Mouse (Mus musculus) neural tube, embryonic 13.5 days (tissue): Measurements from ENCODE around the gene Rnf215. TPM values are rescaled to one million over a fixed set of nuclear protein-coding genes. Genes with fewer than 3 reads are reported as not detected.
"Not testable (repeated sequence)": the region's sequence is repeated elsewhere in the genome, so short reads cannot be mapped to it uniquely, and the experiment has no call there.

ENCODE experiments used
- ATAC-seq: fragments of 200-750 bp; cut with Nextera tagmentation; 2 replicates; pipeline ENCODE4 v1.8.0; 2017; ENCODE audit warnings: low read depth, mild to moderate bottlenecking, moderate TSS enrichment, moderate library complexity
- H3K27ac ChIP-seq: fragments of 300-500 bp; sonication (generic); replicated peaks from 2 replicates; pipeline ENCODE4 v1.5.1; 2015; ENCODE audit warnings: moderate library complexity, mild to moderate bottlenecking, inconsistent platforms
- H3K27me3 ChIP-seq: fragments of 300-500 bp; sonication (generic); 2 replicates; pipeline ENCODE4 v1.6.1; 2015; ENCODE audit warnings: mild to moderate bottlenecking, inconsistent platforms
- H3K36me3 ChIP-seq: fragments of 300-500 bp; sonication (generic); 2 replicates; pipeline ENCODE4 v1.6.1; 2015; ENCODE audit warnings: mild to moderate bottlenecking, inconsistent platforms
- H3K4me1 ChIP-seq: fragments of 300-500 bp; sonication (generic); replicated peaks from 2 replicates; pipeline ENCODE4 v1.6.1; 2015; ENCODE audit warnings: inconsistent platforms
- H3K4me2 ChIP-seq: fragments of 300-500 bp; sonication (generic); 2 replicates; pipeline ENCODE4 v1.6.1; 2015; ENCODE audit warnings: inconsistent platforms, mild to moderate bottlenecking, moderate library complexity
- H3K4me3 ChIP-seq: fragments of 300-500 bp; sonication (generic); 2 replicates; pipeline ENCODE4 v1.5.1; 2015; ENCODE audit warnings: mild to moderate bottlenecking, inconsistent platforms
- H3K9ac ChIP-seq: fragments of 300-500 bp; sonication (generic); 2 replicates; pipeline ENCODE4 v1.6.1; 2015; ENCODE audit warnings: moderate library complexity, mild to moderate bottlenecking, inconsistent platforms
- H3K9me3 ChIP-seq: fragments of 300-500 bp; sonication (generic); 2 replicates; pipeline ENCODE4 v1.6.1; 2016; ENCODE audit warnings: inconsistent platforms
- WGBS: fragments of 180-500 bp; shearing (Covaris S2); methylation state at CpG from one replicate; pipeline ENCODE4 v1.1.7; 2015; 5-methylcytosine and 5-hydroxymethylcytosine counted together
- polyA plus RNA-seq: library from polyadenylated mRNA; unstranded; fragments of >200 nt; fragmentation: Nextera tagmentation; extraction: Ambion mirVana; gene quantifications from 2 replicates; pipeline ENCODE4 v1.2.1, GENCODE M21; 2015

The Rnf215 gene
- polyA plus RNA-seq, 1 experiment from 2014 or later = 43.7 TPM

DNA sequence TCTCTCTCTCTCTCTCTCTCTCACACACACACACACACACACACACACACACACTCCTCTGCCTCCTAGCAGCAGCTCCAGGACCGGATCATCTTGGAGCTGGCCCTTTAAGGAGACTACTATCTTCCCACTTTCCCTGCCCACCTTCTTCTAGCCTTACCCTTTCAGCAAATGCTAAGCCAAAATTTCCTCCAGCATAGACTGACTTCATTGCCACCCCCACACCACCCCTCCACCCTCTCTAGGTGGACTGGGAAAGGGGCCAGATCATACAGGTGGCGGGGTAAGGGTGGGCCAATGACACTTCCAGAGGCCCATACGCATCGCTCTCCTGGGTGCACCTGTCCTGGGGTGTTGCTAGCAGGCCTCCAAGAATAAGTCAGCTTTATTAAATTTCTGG lies 19.6 kb upstream of the Rnf215 start:
- H3K27me3 ChIP-seq = peaks cover 31% of the 10 kb centered on the region
- no peak overlapping the region for H3K4me3 ChIP-seq
- no peak overlapping the region for H3K4me2 ChIP-seq
- no peak overlapping the region for H3K9ac ChIP-seq
- peaks cover 10% of the 10 kb centered on the region; the same call in 1 of the 2 replicates for H3K36me3 ChIP-seq
- no peak overlapping the region for H3K27ac ChIP-seq
- ATAC-seq = no peak
- H3K4me1 ChIP-seq = peaks cover 27% of the 10 kb centered on the region
- WGBS = 91% methylated on average over 4 of the region's 4 CpGs
- H3K9me3 ChIP-seq = no peaks in the 10 kb centered on the region

DNA sequence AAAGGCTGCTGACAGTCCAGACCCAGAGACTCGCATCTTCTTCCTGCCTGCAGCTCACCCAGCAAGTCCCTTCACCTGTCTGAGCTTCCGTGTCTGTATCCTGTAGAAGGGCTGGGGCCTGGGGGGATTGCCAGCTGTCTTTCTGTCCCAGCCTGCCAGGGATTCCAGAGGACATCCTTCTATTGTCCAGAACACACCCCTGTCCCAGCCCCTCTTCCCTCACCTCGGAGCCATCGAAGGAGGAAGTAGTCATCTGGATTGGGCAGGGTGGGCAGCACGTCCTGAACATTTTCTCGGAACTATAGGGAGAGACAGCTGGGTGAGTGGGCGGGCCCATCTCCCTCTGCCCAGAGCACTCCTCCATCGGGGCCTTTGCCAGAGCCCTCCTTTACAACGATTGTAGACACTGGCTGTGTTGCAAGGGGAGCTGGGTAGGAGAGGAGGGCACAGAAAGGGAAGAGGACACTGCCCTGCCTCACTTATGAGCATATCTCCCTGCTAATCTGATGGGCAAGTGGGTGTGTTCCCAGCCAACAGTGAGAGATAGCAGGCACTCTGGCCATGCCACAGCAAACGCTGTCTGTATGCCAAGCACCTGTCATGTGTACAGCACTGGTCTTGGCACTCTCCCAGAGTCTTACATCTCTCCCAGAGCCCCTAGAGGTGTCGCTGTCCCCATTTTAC lies 18.4 kb upstream of the Rnf215 start:
- Histone ChIP-seq H3K9ac (peak overlapping the region; percentile 18; the same call in 1 of the 2 replicates), H3K27ac (no peak overlapping the region), H3K4me3 (no peak overlapping the region), H3K36me3 (0 out of 2 replicates have a peak, but pooled peaks cover under 1% of the 10 kb centered on the region), H3K9me3 (no peaks in the 10 kb centered on the region), H3K4me1 (peaks cover 27% of the 10 kb centered on the region), H3K27me3 (peaks cover 31% of the 10 kb centered on the region), H3K4me2 (no peak overlapping the region)
- no peak for ATAC-seq
- WGBS = 56% methylated on average over 11 of the region's 11 CpGs

DNA sequence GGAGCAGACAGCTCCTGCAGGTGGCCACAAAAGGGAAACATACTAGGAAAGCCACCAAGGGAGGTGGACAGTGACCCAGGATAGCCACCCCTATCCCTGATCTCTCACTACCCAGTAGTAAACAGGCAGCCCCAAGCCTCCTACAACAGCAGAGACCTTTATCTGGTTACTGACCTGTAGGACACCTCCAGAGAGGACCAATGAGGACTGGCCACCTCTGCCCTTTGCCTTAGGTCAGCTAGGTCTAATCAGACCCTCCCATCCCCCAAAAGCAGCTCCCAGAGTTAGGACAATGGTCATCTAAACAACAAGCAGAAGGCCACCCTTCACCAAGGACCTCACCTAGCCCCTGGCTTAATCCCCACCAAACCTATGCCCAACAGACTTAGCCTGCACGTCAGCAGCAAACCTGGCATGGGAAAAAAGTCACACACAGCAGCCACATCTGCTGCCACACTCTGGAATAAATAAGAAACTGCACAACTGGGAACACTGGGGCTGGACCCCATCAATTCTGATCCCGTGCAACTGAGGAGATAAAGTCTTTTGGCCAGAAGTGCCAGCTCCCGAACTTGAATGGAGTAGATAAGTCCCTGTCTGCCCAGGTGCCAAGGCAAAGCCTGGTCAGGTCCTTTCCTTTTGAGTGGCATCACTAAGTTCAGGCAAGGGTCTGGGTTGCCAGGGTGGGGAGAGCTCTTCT lies 17.5 kb upstream of the Rnf215 start:
- 28% methylated on average over 3 of the region's 3 CpGs for WGBS
- Histone ChIP-seq H3K9me3 (no peaks in the 10 kb centered on the region), H3K4me1 (peaks cover 27% of the 10 kb centered on the region), H3K4me2 (peak overlapping the region; percentile 95), H3K36me3 (no peaks in the 10 kb centered on the region), H3K27ac (no peak overlapping the region), H3K4me3 (peak overlapping the region; percentile 66), H3K27me3 (peaks cover 31% of the 10 kb centered on the region), H3K9ac (peak overlapping the region; percentile 85)
- ATAC-seq = 0 out of 2 replicates have a peak, but pooled peaks have one; percentile 7

DNA sequence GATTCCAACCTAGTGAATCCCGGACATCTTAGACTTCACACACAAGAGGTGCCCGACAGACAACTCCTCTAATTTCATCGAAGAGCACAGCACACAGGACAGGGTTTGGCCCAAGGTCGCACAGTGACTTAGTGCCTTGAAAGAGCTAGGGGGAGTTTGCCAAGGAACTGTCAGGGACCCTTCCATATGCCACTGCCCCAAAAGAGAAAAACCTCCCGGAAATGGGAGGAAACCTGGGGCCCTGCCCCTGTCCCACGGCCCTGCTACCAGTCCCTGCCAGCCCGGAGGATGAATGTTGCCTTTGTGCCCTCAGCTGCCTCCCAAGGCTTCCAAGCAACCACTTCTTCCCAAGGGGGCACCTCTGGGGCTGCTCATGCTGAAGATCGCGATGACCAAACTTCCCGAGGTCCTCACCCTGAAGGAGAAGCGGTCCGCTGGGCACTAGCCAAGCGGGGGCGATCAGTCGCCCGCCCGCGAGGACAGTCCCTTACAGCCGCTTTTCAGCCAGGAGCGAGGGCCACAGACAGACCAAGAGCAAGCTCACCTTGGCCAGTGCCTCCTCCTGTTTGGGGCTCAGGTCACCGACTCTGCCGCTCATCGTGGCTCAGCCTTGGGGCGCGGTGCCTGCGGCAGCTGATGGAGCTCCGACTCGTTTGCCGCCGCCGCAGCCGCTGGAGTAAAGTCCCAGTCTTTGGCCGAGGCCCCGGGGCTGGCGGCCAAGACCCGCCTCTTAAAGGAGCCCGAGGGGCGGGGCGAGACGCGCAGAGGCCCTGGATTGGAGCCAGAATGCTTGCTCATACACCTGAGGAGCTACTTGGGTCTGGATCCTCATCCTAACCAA lies 16.7 kb upstream of the Rnf215 start:
- 3% methylated on average over 41 of the region's 41 CpGs for WGBS
- Histone ChIP-seq H3K9me3 (no peaks in the 10 kb centered on the region), H3K27ac (peak overlapping the region; percentile 54; the same call in 1 of the 2 replicates), H3K4me3 (peak overlapping the region; percentile 66), H3K9ac (peak overlapping the region; percentile 85), H3K27me3 (peaks cover 31% of the 10 kb centered on the region), H3K4me2 (peak overlapping the region; percentile 95), H3K36me3 (no peaks in the 10 kb centered on the region), H3K4me1 (peaks cover 27% of the 10 kb centered on the region)
- ATAC-seq = peak; percentile 73

DNA sequence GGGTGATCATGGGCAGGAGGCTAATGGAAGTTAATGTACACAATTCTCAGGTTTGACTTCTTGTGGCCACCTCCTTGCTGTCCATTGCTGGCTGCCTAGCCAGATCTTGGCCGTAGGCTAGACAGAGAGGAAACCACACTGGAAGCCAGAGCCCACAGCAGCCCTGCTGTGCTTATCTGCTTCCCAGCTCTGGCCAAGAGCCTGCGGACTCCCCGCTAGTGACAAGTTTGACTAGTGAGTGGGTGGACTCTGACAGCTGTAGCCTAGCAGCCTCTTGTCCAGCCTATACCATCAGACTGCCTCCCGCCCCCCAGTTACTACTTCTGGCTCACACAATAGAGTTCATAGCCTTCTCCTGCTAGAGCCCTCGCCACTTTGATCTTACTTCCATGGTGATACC lies 15.4 kb upstream of the Rnf215 start:
- no peaks in the 10 kb centered on the region for H3K9me3 ChIP-seq
- no peak for ATAC-seq
- WGBS = 80% methylated on average over 5 of the region's 5 CpGs
- no peak overlapping the region for H3K27ac ChIP-seq
- H3K36me3 ChIP-seq = no peaks in the 10 kb centered on the region
- H3K4me1 ChIP-seq = peaks cover 27% of the 10 kb centered on the region
- peaks cover 31% of the 10 kb centered on the region for H3K27me3 ChIP-seq
- no peak overlapping the region for H3K4me3 ChIP-seq
- H3K4me2 ChIP-seq = no peak overlapping the region
- H3K9ac ChIP-seq = no peak overlapping the region

DNA sequence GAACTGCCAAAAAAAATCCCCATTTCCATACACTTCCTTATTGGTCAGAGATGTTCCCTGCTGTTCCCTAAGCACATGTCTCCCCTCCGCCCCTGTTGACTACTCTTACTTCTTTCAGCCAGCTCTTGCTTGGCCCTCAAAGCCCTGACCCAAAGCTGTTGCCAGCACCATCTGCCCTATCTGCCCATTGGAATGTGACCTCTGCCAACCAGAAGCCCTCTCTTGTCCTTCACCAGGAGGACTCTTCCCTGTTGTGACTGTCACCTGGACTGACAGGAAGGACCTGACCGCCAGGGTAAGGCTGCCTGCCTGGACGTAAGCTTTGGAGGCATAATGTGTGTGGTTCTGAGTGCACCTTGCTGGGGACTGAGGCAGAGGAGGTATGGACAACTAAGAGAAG lies 13.3 kb upstream of the Rnf215 start:
- Histone ChIP-seq H3K36me3 (no peaks in the 10 kb centered on the region), H3K4me3 (no peak overlapping the region), H3K27me3 (peaks cover 29% of the 10 kb centered on the region), H3K9ac (no peak overlapping the region), H3K4me2 (no peak overlapping the region), H3K9me3 (peaks cover 2% of the 10 kb centered on the region; the same call in 1 of the 2 replicates), H3K4me1 (peaks cover 23% of the 10 kb centered on the region), H3K27ac (no peak overlapping the region)
- ATAC-seq = no peak
- 93% methylated on average over 3 of the region's 3 CpGs for WGBS

DNA sequence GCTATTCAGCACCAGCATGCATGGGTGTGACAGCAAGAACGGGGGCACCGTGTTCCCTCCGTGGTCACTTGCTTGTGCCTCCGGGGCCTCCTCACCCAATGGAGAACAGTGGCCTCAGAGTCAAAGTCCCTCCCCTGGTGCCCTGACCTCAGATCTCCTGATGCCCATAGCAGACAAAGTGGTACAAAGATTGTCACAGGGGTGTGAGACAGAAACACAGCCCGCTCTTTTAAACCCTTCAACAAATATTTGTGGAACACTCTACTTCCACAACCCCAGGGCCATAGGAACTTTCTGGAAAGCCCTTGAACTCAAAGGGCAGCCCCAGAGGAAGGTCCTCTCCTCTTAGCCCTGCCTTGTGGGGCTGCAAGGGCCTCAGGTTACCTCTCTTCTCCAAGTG lies 12.8 kb upstream of the Rnf215 start:
- H3K4me1 ChIP-seq = peaks cover 19% of the 10 kb centered on the region
- H3K9ac ChIP-seq = no peak overlapping the region
- no peak for ATAC-seq
- no peak overlapping the region for H3K4me2 ChIP-seq
- peaks cover 25% of the 10 kb centered on the region for H3K27me3 ChIP-seq
- no peak overlapping the region for H3K27ac ChIP-seq
- 81% methylated on average over 5 of the region's 5 CpGs for WGBS
- peaks cover 7% of the 10 kb centered on the region; the same call in 1 of the 2 replicates for H3K9me3 ChIP-seq
- no peak overlapping the region for H3K4me3 ChIP-seq
- H3K36me3 ChIP-seq = no peaks in the 10 kb centered on the region

DNA sequence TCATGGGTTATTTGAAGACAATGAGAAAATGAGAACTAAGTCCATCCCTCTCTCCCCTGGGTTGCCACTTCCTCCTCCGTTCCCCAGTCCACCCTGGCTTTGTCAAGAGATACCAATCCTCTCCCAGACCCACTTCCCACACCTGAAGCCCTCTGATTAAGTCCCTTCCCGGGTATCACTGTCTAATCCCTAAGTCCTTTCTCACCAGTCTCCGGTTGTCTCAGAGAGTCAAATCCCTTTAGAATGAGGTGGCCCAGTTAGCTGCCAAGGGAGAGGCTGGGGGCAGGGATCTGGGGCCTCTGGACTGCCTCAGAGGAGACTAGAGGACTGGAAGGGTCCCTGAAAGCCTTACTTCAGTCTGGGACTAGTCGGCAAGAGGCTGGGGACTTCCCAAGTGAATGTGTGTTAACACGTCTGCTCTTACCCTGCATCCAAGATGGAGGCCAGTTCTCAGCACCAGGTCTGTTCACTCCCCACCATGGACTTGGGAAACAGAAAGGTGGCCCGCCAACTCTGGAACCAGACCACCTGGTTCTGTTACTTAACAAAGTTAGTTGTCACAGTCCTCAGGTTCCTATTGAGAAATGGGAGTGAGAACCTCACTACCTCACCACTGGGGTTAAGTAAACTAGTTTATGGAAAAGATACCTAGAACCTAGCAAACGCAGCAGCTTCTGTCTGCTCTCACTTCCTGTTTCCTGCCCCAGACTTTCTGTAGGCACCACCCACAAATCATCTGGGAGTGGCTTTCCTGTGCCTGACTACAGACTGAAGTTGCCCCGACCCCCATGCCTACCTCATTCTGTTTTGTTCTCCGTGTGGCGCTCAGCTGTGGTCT lies 12.0 kb upstream of the Rnf215 start, which contains the start of gene Sec14l2:
Gene Sec14l2 (minus strand): TSS at position 674 of the 838 bp plus-strand sequence.
- H3K27me3 ChIP-seq = peaks cover 18% of the 10 kb centered on the region
- no peak within 1 kb of the TSS for H3K4me3 ChIP-seq
- H3K36me3 ChIP-seq = no peaks in the 10 kb centered on the region
- peaks cover 11% of the 10 kb centered on the region for H3K4me1 ChIP-seq
- peaks cover 7% of the 10 kb centered on the region; the same call in 1 of the 2 replicates for H3K9me3 ChIP-seq
- no peak within 1 kb of the TSS for H3K27ac ChIP-seq
- 82% methylated on average over 10 of the region's 10 CpGs for WGBS
- no peak within 1 kb of the TSS for H3K9ac ChIP-seq
- ATAC-seq = no peak
- no peak within 1 kb of the TSS for H3K4me2 ChIP-seq

DNA sequence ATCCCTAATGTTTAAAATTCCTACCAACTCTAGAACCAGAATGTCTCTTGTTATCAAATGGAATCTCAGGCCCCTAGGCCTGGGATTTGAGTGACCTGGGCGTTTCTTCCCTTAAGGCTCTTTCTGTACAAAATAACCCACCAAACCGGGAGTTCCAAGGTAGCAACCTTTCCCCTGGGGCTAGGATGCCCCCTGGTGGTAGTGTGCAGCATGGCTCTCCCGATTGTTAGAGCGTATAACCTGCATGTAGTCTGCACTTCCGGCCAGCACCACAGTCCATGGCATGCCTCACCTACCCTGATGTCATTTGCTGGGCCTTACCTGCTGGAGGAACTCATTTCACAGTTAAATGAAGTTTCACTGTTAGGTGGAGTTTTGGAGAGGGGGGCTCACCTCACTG lies 11.1 kb upstream of the Rnf215 start:
- H3K27me3 ChIP-seq = peaks cover 15% of the 10 kb centered on the region
- H3K9ac ChIP-seq = no peak overlapping the region
- no peak overlapping the region for H3K4me3 ChIP-seq
- no peak overlapping the region for H3K4me2 ChIP-seq
- no peak for ATAC-seq
- no peak overlapping the region for H3K27ac ChIP-seq
- no peaks in the 10 kb centered on the region for H3K36me3 ChIP-seq
- H3K4me1 ChIP-seq = peaks cover 2% of the 10 kb centered on the region
- 63% methylated on average over 5 of the region's 5 CpGs for WGBS
- peaks cover 7% of the 10 kb centered on the region; the same call in 1 of the 2 replicates for H3K9me3 ChIP-seq

DNA sequence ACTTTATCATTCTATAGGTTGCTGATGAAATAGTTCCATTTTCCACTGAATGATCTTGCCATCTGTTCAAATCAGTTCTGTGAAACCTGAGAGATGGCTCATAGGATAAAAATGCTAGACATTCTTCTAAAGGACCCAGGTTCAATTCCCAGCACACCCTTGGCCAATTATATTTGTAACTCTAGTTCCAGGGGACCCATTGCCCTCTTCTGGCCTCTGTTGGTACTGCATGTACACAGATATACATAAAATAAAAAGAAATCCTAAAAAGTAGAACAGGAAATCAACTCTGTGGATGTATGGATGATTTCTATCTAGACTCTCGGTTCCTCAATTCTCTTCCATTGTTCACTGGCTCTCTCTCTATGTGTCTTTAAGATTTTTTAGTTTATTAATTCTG lies 7.9 kb upstream of the Rnf215 start:
- Histone ChIP-seq H3K4me2 (no peak overlapping the region), H3K4me3 (no peak overlapping the region), H3K9me3 (peaks cover 7% of the 10 kb centered on the region; the same call in 1 of the 2 replicates), H3K27me3 (no peaks in the 10 kb centered on the region), H3K4me1 (no peaks in the 10 kb centered on the region), H3K36me3 (no peaks in the 10 kb centered on the region), H3K27ac (no peak overlapping the region), H3K9ac (no peak overlapping the region)
- WGBS = 95% methylated on average over 1 of the region's 1 CpGs
- ATAC-seq = no peak

DNA sequence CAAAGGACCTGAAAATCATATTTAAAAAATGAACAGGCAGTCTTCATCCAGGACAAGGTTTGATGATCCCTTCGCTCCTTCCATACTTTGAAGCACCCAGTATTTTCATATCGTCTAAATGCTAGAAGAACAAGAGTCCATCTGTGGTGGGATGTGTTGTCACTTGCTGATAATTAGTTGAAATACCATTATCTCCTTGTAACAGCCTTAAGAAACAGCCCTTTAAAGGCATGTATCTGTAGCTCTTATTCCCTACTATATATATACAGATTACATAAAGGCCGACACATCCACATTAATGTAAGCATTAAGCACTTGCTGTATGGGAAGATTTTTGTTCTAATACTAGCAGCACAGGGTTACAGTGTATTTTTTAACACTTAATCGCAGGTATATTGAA lies 6.5 kb upstream of the Rnf215 start:
- not testable (repeated sequence) for ATAC-seq, H3K9ac ChIP-seq, H3K27me3 ChIP-seq, H3K4me1 ChIP-seq, H3K27ac ChIP-seq, H3K9me3 ChIP-seq, H3K4me3 ChIP-seq, H3K36me3 ChIP-seq, H3K4me2 ChIP-seq
- whole genome bisulfite sequencing = 95% methylated on average over 4 of the region's 4 CpGs
